Mouse (Mus musculus): ENCODE results near the gene Pigx.

DNA sequence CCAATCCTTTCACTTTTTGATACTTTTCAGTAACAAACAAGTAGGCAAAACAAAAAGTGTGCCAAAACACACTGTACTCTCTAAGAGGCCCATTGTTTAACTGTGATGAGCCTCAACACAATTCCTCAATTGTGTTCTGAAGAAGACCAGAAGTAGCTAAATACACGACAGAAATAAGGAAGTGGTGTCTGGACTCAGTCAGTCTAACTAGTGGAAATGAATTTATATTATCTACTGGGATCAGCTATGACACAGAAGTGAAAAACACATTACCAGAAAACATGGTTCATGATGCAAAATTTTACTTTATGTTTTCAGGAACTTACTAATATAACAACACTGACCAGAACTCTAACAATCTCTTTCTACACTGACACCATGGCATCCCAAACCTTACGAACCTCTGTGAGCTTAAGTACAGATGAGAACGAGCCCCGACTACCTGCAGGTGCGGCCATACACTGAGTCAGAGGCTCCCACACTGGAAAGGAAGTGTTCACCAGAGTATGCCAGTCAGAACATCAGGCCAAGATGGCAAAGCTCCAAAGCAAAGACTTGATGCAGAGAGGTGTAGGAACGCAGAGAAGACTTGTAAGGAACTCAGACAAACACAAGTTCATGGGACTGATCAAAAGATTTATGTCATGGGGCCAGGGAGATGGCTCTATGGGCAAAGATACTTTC lies 39.6 kb downstream of the Pigx start:
- TF ChIP-seq CTCF (IDR thresholded peaks at IDR 0.05; ENCODE audit: extremely low read depth, insufficient read depth, insufficient read length, insufficient replicate concordance) = no peak
- TF ChIP-seq POLR2A (IDR thresholded peaks at IDR 0.05; ENCODE audit: low read depth, low read length) = no peak
